Mouse (Mus musculus) stomach, postnatal 0 days (tissue): ENCODE measurements around the gene Clk4.

ENCODE experiments used
- CTCF ChIP-seq: IDR thresholded peaks from 2 replicates; pipeline ENCODE4 v1.5.1; 2016; ENCODE audit warnings: antibody characterized with exemption, low read depth, mild to moderate bottlenecking, moderate library complexity
- EP300 ChIP-seq: optimal IDR thresholded peaks from 2 replicates; pipeline ENCODE3; 2016; ENCODE audit warnings: antibody characterized with exemption

- TF ChIP-seq EP300 (no peak), CTCF (peak; percentile 65)
Measured at GRCm38 (mm10) chr11:51290066-51290955, 28.8 kb downstream of the Clk4 start.
